Mouse (Mus musculus) liver, embryonic 14.5 days (tissue): ENCODE measurements around the gene Nr3c2. TPM values are rescaled to one million over a fixed set of nuclear protein-coding genes. Genes with fewer than 3 reads are reported as not detected.

ENCODE experiments used
- ATAC-seq: fragments of 200-750 bp; cut with Nextera tagmentation; 2 replicates; pipeline ENCODE4 v1.8.0; 2017; ENCODE audit warnings: moderate number of reproducible peaks, mild to moderate bottlenecking, moderate library complexity; ENCODE audit not compliant: insufficient read depth
- DNase-seq, 3 experiments: peaks; one replicate each; pipeline ENCODE4 v3.0.0-alpha.2; 2012 to 2013; ENCODE audit warnings: low read depth in 3 of 3, low spot score in 3 of 3
- H3K27ac ChIP-seq: fragments of 300-500 bp; sonication (generic); 2 replicates; pipeline ENCODE4 v1.5.1; 2014; ENCODE audit warnings: moderate library complexity, mild to moderate bottlenecking, control low read depth, inconsistent platforms
- H3K27me3 ChIP-seq: fragments of 300-500 bp; sonication (generic); 2 replicates; pipeline ENCODE4 v1.6.1; 2014; ENCODE audit warnings: mild to moderate bottlenecking, low read length, moderate library complexity; ENCODE audit not compliant: control insufficient read depth, insufficient read depth
- H3K36me3 ChIP-seq: fragments of 300-500 bp; sonication (generic); replicated peaks from 2 replicates; pipeline ENCODE4 v1.6.1; 2014; ENCODE audit warnings: low read depth; ENCODE audit not compliant: control insufficient read depth, insufficient read depth
- H3K4me1 ChIP-seq, 2 experiments: fragments of 200-500 bp in 1 of 2; fragments of 300-500 bp in 1 of 2; sonication (generic) in 1 of 2; replicated peaks; 2 replicates each; pipeline ENCODE4 v1.6.1; 2012 to 2014; ENCODE audit warnings: antibody characterized with exemption in 1 of 2, inconsistent platforms in 1 of 2, low read length in 1 of 2; ENCODE audit not compliant: control insufficient read depth in 2 of 2, insufficient read depth in 2 of 2
- H3K4me2 ChIP-seq: fragments of 300-500 bp; sonication (generic); 2 replicates; pipeline ENCODE4 v1.6.1; 2014; ENCODE audit warnings: low read depth, mild to moderate bottlenecking, control low read depth, moderate library complexity
- H3K4me3 ChIP-seq, 2 experiments: fragments of 200-500 bp in 1 of 2; fragments of 300-500 bp in 1 of 2; sonication (generic) in 1 of 2; 2 replicates each; pipeline ENCODE4 v1.5.1; 2012 to 2014; ENCODE audit warnings: low read depth in 2 of 2, low read length in 2 of 2, mild to moderate bottlenecking in 2 of 2, control low read depth in 1 of 2, inconsistent platforms in 1 of 2, moderate library complexity in 1 of 2; ENCODE audit not compliant: insufficient read depth in 1 of 2
- H3K9ac ChIP-seq: fragments of 300-500 bp; sonication (generic); replicated peaks from 2 replicates; pipeline ENCODE4 v1.6.1; 2014; ENCODE audit warnings: mild to moderate bottlenecking, control low read depth, moderate library complexity
- H3K9me3 ChIP-seq: fragments of 300-500 bp; sonication (generic); 2 replicates; pipeline ENCODE4 v1.6.1; 2016; ENCODE audit warnings: low read length, mixed read lengths; ENCODE audit not compliant: control insufficient read depth
- CTCF ChIP-seq: IDR thresholded peaks from 2 replicates; pipeline ENCODE4 v1.5.1; 2016; ENCODE audit warnings: antibody characterized with exemption, low read depth, control low read depth
- EP300 ChIP-seq: IDR thresholded peaks from 2 replicates; pipeline ENCODE4 v1.6.1; 2016; ENCODE audit warnings: antibody characterized with exemption, low read depth
- WGBS: fragments of 180-500 bp; shearing (Covaris S2); extraction: QIAGEN DNeasy Blood & Tissue Kit; methylation state at CpG from one replicate; pipeline ENCODE4 v1.1.7; 2014; ENCODE audit not compliant: insufficient replicate concordance; 5-methylcytosine and 5-hydroxymethylcytosine counted together
- polyA plus RNA-seq, 2 experiments: library from polyadenylated mRNA; depleted of rRNA in 1 of 2; stranded (reverse) in 1 of 2; unstranded in 1 of 2; fragments of >200 nt; fragmentation: Nextera tagmentation in 1 of 2; extraction: Ambion mirVana in 1 of 2; gene quantifications; 2 replicates each; pipeline versions ENCODE4 v1.2.1 to v1.2.3; 2012 to 2014

Nr3c2 gene
- polyA plus RNA-seq, 2 experiments: 0.30 to 0.99 TPM

- ATAC-seq (no peak), DNase-seq (no peak)
- H3K4me3 ChIP-seq: no peak overlapping the region
- no peak for TF ChIP-seq EP300
- no peak for TF ChIP-seq CTCF
- H3K27me3 ChIP-seq: no peaks in the 10 kb centered on the region
- no peaks in the 10 kb centered on the region for H3K4me1 ChIP-seq
- H3K9ac ChIP-seq: no peak overlapping the region
- no peaks in the 10 kb centered on the region for H3K9me3 ChIP-seq
- H3K36me3 ChIP-seq: no peaks in the 10 kb centered on the region
- H3K27ac ChIP-seq: no peak overlapping the region
- 54% methylated on average over 6 of the region's 6 CpGs for WGBS
- no peak overlapping the region for H3K4me2 ChIP-seq
Observed at GRCm38 (mm10) chr8:77231834-77232233, 332.6 kb downstream of the Nr3c2 start.

GRCm38 (mm10) chr8:77232411-77232810 is 333.2 kb downstream of the Nr3c2 start:
- WGBS: 76% methylated on average over 3 of the region's 3 CpGs
- no peak for DNase-seq
- H3K4me2 ChIP-seq: no peak overlapping the region
- H3K36me3 ChIP-seq: no peaks in the 10 kb centered on the region
- H3K9me3 ChIP-seq: no peaks in the 10 kb centered on the region
- H3K27ac ChIP-seq: no peak overlapping the region
- TF ChIP-seq CTCF (no peak), EP300 (no peak)
- no peaks in the 10 kb centered on the region for H3K4me1 ChIP-seq
- no peak for ATAC-seq
- H3K9ac ChIP-seq: no peak overlapping the region
- no peak overlapping the region for H3K4me3 ChIP-seq
- no peaks in the 10 kb centered on the region for H3K27me3 ChIP-seq

- no peak overlapping the region for H3K9ac ChIP-seq
- H3K4me1 ChIP-seq: no peaks in the 10 kb centered on the region
- 56% methylated on average over 1 of the region's 1 CpGs for WGBS
- no peaks in the 10 kb centered on the region for H3K36me3 ChIP-seq
- no peak overlapping the region for H3K27ac ChIP-seq
- no peak overlapping the region for H3K4me2 ChIP-seq
- no peak for TF ChIP-seq CTCF
- no peak for TF ChIP-seq EP300
- no peaks in the 10 kb centered on the region for H3K9me3 ChIP-seq
- H3K27me3 ChIP-seq: no peaks in the 10 kb centered on the region
- DNase-seq (no peak), ATAC-seq (no peak)
- no peak overlapping the region for H3K4me3 ChIP-seq
Observed at GRCm38 (mm10) chr8:77236701-77237100, 337.5 kb downstream of the Nr3c2 start.

GRCm38 (mm10) chr8:77239462-77239861 is 340.2 kb downstream of the Nr3c2 start:
- TF ChIP-seq CTCF (no peak), EP300 (no peak)
- Histone ChIP-seq H3K9ac (no peak overlapping the region), H3K4me2 (no peak overlapping the region), H3K4me1 (no peaks in the 10 kb centered on the region), H3K9me3 (no peaks in the 10 kb centered on the region), H3K27me3 (no peaks in the 10 kb centered on the region), H3K4me3 (no peak overlapping the region), H3K36me3 (no peaks in the 10 kb centered on the region), H3K27ac (no peak overlapping the region)
- no peak for DNase-seq
- no peak for ATAC-seq

GRCm38 (mm10) chr8:77241381-77241780 is 342.1 kb downstream of the Nr3c2 start:
- no peaks in the 10 kb centered on the region for H3K9me3 ChIP-seq
- WGBS: 60% methylated on average over 3 of the region's 3 CpGs
- no peak overlapping the region for H3K27ac ChIP-seq
- ATAC-seq (no peak), DNase-seq (no peak)
- H3K27me3 ChIP-seq: no peaks in the 10 kb centered on the region
- no peak overlapping the region for H3K4me3 ChIP-seq
- no peak overlapping the region for H3K9ac ChIP-seq
- H3K4me2 ChIP-seq: no peak overlapping the region
- no peak for TF ChIP-seq EP300
- TF ChIP-seq CTCF: no peak
- no peaks in the 10 kb centered on the region for H3K4me1 ChIP-seq
- H3K36me3 ChIP-seq: no peaks in the 10 kb centered on the region
